Mouse (Mus musculus) heart, embryonic 11.5 days (tissue): ENCODE data around the gene Ppid. TPM values are rescaled to one million over a fixed set of nuclear protein-coding genes. Genes with fewer than 3 reads are reported as not detected.

Source experiments
- ATAC-seq: fragments of 200-750 bp; cut with Nextera tagmentation; replicated peaks from 2 replicates; pipeline ENCODE4 v1.8.0; 2017; ENCODE audit warnings: moderate library complexity; ENCODE audit not compliant: insufficient number of reproducible peaks, low FRiP score, low TSS enrichment
- H3K27ac ChIP-seq: fragments of 300-500 bp; sonication (generic); 2 replicates; pipeline ENCODE4 v1.5.1; 2014; ENCODE audit warnings: mild to moderate bottlenecking, low read depth, low read length
- H3K27me3 ChIP-seq: fragments of 300-500 bp; sonication (generic); 2 replicates; pipeline ENCODE4 v1.6.1; 2014; ENCODE audit warnings: mild to moderate bottlenecking, low read length, mixed read lengths; ENCODE audit not compliant: control insufficient read depth, insufficient read depth
- H3K36me3 ChIP-seq: fragments of 300-500 bp; sonication (generic); 2 replicates; pipeline ENCODE4 v1.6.1; 2014; ENCODE audit warnings: mild to moderate bottlenecking, low read length, moderate library complexity, mixed read lengths; ENCODE audit not compliant: control insufficient read depth, insufficient read depth
- H3K4me1 ChIP-seq: fragments of 300-500 bp; sonication (generic); 2 replicates; pipeline ENCODE4 v1.6.1; 2014; ENCODE audit warnings: low read length; ENCODE audit not compliant: control insufficient read depth, insufficient read depth
- H3K4me2 ChIP-seq: fragments of 300-500 bp; sonication (generic); 2 replicates; pipeline ENCODE4 v1.6.1; 2014; ENCODE audit warnings: mild to moderate bottlenecking, moderate library complexity
- H3K4me3 ChIP-seq: fragments of 300-500 bp; sonication (generic); 2 replicates; pipeline ENCODE4 v1.5.1; 2014; ENCODE audit warnings: low read depth, low read length
- H3K9ac ChIP-seq: fragments of 300-500 bp; sonication (generic); 2 replicates; pipeline ENCODE4 v1.6.1; 2014; ENCODE audit warnings: mild to moderate bottlenecking, low read depth, low read length, moderate library complexity
- H3K9me3 ChIP-seq: fragments of 300-500 bp; sonication (generic); replicated peaks from 2 replicates; pipeline ENCODE4 v1.6.1; 2016; ENCODE audit warnings: low read length; ENCODE audit not compliant: control insufficient read depth
- WGBS: fragments of 180-500 bp; shearing (Covaris S2); extraction: QIAGEN DNeasy Blood & Tissue Kit; methylation state at CpG from one replicate; pipeline ENCODE4 v1.1.7; 2014; ENCODE audit not compliant: insufficient replicate concordance; 5-methylcytosine and 5-hydroxymethylcytosine counted together
- polyA plus RNA-seq: library from polyadenylated mRNA; unstranded; fragments of >200 nt; fragmentation: Nextera tagmentation; extraction: Ambion mirVana; gene quantifications from 2 replicates; pipeline ENCODE4 v1.2.1, GENCODE M21; 2014

The Ppid gene
- 130 and 133 TPM in 2 replicates for polyA plus RNA-seq

GRCm38 (mm10) chr3:79590863-79591792, at the start of gene Ppid:
Gene Ppid (plus strand): TSS chr3:79591342.
- peaks cover 13% of the 10 kb centered on the region for H3K36me3 ChIP-seq
- no peaks in the 10 kb centered on the region for H3K9me3 ChIP-seq
- no peaks in the 10 kb centered on the region for H3K27me3 ChIP-seq
- WGBS = 2% methylated on average over 63 of the region's 63 CpGs
- peak within 1 kb of the TSS; percentile 88 for H3K4me3 ChIP-seq
- ATAC-seq = peak; percentile 82
- peak within 1 kb of the TSS; percentile 92 for H3K27ac ChIP-seq
- peak within 1 kb of the TSS; percentile 89 for H3K4me2 ChIP-seq
- H3K9ac ChIP-seq = peak within 1 kb of the TSS; percentile 95
- H3K4me1 ChIP-seq = peaks cover 9% of the 10 kb centered on the region; the same call in 1 of the 2 replicates

- Histone ChIP-seq H3K4me2 (no peak overlapping the region), H3K27ac (no peak overlapping the region), H3K9me3 (no peaks in the 10 kb centered on the region), H3K9ac (no peak overlapping the region), H3K4me3 (no peak overlapping the region), H3K36me3 (no peaks in the 10 kb centered on the region), H3K27me3 (no peaks in the 10 kb centered on the region), H3K4me1 (peaks cover 8% of the 10 kb centered on the region)
- peak; percentile 68 for ATAC-seq
- WGBS = 27% methylated on average over 6 of the region's 6 CpGs
Measured at GRCm38 (mm10) chr3:79542585-79542984, 48.6 kb upstream of the Ppid start.

GRCm38 (mm10) chr3:79548681-79549437, 42.3 kb upstream of the Ppid start:
- H3K9ac ChIP-seq = no peak overlapping the region
- no peaks in the 10 kb centered on the region; the same call in 1 of the 2 replicates for H3K4me1 ChIP-seq
- ATAC-seq = no peak
- no peaks in the 10 kb centered on the region for H3K9me3 ChIP-seq
- no peak overlapping the region for H3K27ac ChIP-seq
- H3K4me3 ChIP-seq = no peak overlapping the region
- H3K27me3 ChIP-seq = no peaks in the 10 kb centered on the region
- WGBS = 67% methylated on average over 17 of the region's 17 CpGs
- H3K4me2 ChIP-seq = no peak overlapping the region
- no peaks in the 10 kb centered on the region for H3K36me3 ChIP-seq

- 90% methylated on average over 8 of the region's 8 CpGs for WGBS
- Histone ChIP-seq H3K27me3 (no peaks in the 10 kb centered on the region), H3K4me3 (no peak overlapping the region), H3K36me3 (no peaks in the 10 kb centered on the region), H3K4me2 (no peak overlapping the region), H3K9me3 (no peaks in the 10 kb centered on the region), H3K9ac (no peak overlapping the region), H3K4me1 (no peaks in the 10 kb centered on the region; the same call in 1 of the 2 replicates), H3K27ac (no peak overlapping the region)
- ATAC-seq = no peak
Measured at GRCm38 (mm10) chr3:79549751-79550393, 41.3 kb upstream of the Ppid start.

- Histone ChIP-seq H3K27me3 (no peaks in the 10 kb centered on the region), H3K27ac (no peak overlapping the region), H3K36me3 (no peaks in the 10 kb centered on the region), H3K4me3 (no peak overlapping the region), H3K4me2 (no peak overlapping the region), H3K9me3 (no peaks in the 10 kb centered on the region), H3K9ac (no peak overlapping the region), H3K4me1 (no peaks in the 10 kb centered on the region; the same call in 1 of the 2 replicates)
- WGBS = 86% methylated on average over 9 of the region's 10 CpGs
- no peak for ATAC-seq
Measured at GRCm38 (mm10) chr3:79551826-79552552, 39.2 kb upstream of the Ppid start.

GRCm38 (mm10) chr3:79553779-79554178, 37.4 kb upstream of the Ppid start:
- H3K9ac ChIP-seq = no peak overlapping the region
- H3K4me1 ChIP-seq = peaks cover under 1% of the 10 kb centered on the region; the same call in 1 of the 2 replicates
- H3K4me2 ChIP-seq = no peak overlapping the region
- H3K4me3 ChIP-seq = no peak overlapping the region
- no peaks in the 10 kb centered on the region for H3K27me3 ChIP-seq
- 87% methylated on average over 3 of the region's 3 CpGs for WGBS
- H3K9me3 ChIP-seq = no peaks in the 10 kb centered on the region
- no peaks in the 10 kb centered on the region for H3K36me3 ChIP-seq
- ATAC-seq = no peak
- H3K27ac ChIP-seq = no peak overlapping the region

- H3K9ac ChIP-seq = no peak overlapping the region
- no peaks in the 10 kb centered on the region for H3K9me3 ChIP-seq
- no peaks in the 10 kb centered on the region for H3K27me3 ChIP-seq
- no peak for ATAC-seq
- no peaks in the 10 kb centered on the region for H3K36me3 ChIP-seq
- no peak overlapping the region for H3K4me2 ChIP-seq
- 0 out of 2 replicates have a peak, but pooled peaks cover 2% of the 10 kb centered on the region for H3K4me1 ChIP-seq
- WGBS = 80% methylated on average over 6 of the region's 6 CpGs
- H3K4me3 ChIP-seq = no peak overlapping the region
- no peak overlapping the region for H3K27ac ChIP-seq
Measured at GRCm38 (mm10) chr3:79555061-79555460, 36.1 kb upstream of the Ppid start.
